Mouse (Mus musculus) heart, adult 2 months (tissue): ENCODE results near the gene Hagh.

Source experiments
- CTCF ChIP-seq: fragments of 200-600 bp; IDR thresholded peaks from 2 replicates; pipeline ENCODE4 v1.8.1; 2022; ENCODE audit warnings: antibody characterized with exemption, mild to moderate bottlenecking, moderate library complexity
- POLR2A ChIP-seq: fragments of 200-500 bp; IDR thresholded peaks from 2 replicates; pipeline ENCODE4 v1.6.1; 2011; ENCODE audit warnings: mild to moderate bottlenecking, low read depth, low read length, control low read depth; ENCODE audit not compliant: insufficient read depth

- TF ChIP-seq POLR2A (no peak), CTCF (no peak)
Measured at GRCm38 (mm10) chr17:24792190-24792589, 47.8 kb upstream of the Hagh start.
